Mouse (Mus musculus) T-helper 2 cell (primary cell): ENCODE results near the gene Actn2.

Source experiments
- in situ Hi-C: fragments of 300-600 bp; cut with MboI, MseI; formaldehyde crosslinking; loops from one replicate; pipeline ENCODE4 v1.15.1; 2025; ENCODE audit warnings: high pct_unique_total_duplicates

Gene Actn2

DNA sequence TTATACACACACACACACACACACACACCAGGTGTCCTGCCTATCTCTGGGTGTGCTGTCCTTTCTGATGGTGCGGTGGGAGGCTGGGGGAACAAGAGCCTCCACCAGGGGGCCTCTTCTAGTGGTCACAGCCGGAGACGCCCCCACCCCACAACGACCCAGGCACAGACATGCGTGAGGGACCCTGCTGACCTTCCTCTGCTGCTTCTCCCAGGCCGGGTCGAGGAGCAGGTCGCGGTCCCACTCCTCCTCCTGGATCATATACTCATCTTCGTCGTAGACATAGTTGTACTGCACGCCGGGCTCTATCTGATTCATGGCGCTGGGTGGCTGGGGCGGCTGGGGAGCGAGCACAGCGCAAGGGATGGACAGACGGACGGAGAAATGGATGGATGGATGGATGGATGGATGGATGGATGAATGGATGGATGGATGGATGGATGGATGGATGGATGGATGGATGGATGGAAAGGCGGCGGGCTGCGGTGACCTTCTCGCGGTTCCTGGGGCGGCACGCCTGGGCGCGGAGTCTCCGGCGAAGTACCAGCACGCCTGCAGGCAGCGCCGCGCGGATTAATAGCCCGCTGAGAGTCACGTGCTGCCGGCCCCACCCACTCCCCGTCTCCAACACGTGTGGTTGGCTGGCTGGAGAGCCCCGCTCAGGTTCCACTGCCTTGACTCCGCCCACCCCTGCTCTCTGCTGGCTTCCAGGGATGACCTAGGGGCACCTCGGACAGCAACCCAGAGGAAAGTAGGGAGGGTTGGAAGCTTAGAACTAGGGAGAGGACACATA, at the start of gene Actn2:
Gene Actn2 (minus strand): TSS at position 578 of the 793 bp plus-strand sequence.
- in situ Hi-C loops = loop anchor here (5.0 kb wide), 1 partner anchor 42 kb away; no protein-coding TSS in a partner anchor

DNA sequence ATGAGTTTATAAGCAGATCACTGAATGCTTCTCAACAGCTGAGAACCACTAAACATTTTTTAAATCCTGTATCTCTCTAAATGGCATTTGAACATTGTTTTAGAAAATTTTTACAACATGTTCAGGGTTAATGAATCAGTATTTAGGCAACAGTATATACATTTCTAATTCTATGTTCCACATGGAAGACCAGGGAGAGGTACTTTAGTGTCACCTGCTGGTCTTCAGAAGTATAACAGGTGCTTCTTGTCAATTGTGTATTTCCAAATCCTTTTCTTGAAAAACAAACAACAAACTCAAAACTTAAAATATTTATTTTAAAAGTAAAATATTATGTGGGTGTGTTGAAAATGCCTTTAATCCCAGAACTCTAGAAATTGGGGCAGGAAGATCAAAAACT, 45.7 kb upstream of the Actn2 start:
- in situ Hi-C loops = no loop called here

DNA sequence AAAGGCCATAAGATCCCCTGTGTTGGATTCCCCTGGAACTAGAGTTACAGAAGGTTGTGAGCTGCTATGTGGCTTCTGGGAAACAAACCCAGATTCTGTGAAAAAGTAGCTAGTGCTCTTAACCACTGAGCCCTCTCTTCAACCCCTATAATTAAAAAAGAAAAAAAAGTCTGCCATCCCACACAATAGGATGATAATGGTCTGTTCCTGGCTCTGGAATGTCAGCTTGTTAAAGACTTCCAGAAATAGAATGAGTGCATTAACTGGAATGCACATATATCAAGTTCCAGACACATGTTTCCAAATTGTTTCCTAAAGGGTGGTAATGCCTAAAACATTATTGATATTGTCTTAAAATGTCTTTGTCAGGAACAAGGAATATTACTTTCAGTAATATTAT, 44.2 kb upstream of the Actn2 start:
- in situ Hi-C loops = loop anchor here (5.0 kb wide), 1 partner anchor 42 kb away; the partner anchor contains the start of gene Actn2

DNA sequence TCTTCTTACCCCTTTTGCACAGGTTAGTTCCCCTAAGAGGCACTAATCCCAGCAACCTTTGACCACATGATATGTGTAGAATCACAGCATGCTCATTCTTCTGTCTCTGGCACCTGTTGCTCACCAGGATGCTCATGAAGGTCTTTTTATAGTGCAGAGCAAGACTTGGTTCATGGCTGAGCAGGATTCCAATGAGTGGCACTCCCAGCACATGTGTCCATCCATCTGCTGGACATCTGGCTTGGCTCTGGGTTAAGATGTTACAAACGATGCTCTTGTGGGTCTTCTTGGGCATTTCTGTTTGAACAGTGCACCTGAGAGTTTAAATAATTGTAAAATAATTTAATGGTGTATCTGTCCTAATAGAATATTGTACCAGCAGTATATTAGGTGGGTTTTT, 36.2 kb upstream of the Actn2 start:
- in situ Hi-C loops = no loop called here

DNA sequence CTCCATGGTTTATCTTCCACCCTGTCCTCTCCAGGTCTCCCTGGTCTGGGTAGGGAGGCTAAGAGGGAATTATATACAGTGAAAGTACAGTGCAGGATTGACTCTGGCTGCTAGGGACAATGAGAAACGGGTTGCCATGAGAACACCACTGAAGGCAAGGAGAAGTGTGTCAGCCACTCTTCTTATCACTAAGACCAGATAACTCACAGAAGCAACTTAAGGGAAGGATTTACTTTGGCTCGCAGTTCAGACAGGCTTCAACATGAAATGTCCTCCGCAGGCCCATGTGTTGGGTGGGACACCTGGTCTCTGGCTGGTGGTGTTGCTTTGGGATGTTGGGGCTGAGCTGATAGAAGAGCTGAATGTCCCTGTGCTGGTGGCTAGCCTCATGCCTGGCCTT, 32.2 kb upstream of the Actn2 start:
- in situ Hi-C loops = no loop called here

DNA sequence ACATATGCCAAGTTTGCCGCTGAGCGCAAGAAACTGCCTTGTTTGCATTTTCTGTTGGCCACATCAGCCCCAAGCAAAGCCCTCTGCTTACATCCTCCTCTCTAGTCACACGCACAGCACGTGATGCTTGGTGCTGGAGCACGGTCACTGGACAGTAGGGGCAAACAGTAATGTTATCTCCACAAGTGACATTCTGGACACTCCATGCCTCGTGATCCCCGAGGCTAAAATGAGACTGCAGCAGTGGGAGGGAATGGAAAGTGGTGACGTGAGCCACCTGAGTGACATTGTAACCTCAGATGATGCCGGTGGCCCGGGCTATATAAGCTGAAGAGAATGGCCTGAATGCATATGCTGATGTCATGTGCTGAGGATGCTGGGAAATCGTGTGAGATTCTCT, 29.4 kb upstream of the Actn2 start:
- in situ Hi-C loops = no loop called here

DNA sequence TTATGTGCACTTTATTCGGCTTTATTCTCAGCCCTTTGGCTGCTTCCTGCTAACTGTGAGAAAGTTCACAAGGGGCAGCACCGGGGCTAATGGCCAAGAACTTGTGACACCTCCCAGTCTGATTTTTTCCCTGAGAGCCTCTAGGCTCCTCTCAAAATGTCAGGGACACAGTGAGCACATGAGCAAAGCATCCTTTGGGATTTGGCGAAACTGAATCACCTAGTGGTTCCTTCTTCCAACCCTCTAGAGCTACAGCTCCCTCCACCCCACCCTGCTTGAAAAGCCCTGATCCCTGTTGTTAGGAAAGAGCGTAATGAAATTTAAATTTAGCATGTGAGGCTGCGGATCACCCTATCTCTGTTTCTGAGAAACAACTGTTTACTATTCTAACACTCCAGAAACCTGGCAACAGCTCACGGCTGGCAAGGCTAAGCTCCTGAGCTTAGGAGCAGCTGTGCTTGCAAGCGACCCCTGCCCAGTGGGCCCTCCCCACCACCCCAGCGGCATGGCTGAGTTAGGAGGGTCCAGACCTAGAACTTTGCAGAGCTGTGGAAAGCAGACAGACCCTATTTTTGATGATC, 28.6 kb upstream of the Actn2 start:
- in situ Hi-C loops = no loop called here

DNA sequence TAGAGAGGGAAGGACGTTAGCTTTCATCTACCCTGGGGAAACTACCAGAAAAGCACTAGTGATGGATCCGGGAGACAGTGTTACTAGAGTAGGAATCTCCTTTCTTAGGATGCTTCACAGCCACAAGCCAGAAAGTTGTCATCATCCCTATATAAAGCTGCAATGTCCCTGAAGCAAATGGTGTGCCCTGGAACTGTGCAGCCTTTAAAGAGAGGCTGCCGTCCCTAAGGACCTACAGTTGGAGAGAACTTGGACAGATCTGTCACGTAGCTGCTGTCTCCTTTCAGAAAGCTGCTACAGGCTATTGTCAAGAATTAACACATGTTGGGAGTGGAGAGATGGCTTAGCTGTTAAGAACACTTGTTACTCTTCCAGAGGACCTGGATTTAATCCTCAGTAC, 20.9 kb upstream of the Actn2 start:
- in situ Hi-C loops = no loop called here

DNA sequence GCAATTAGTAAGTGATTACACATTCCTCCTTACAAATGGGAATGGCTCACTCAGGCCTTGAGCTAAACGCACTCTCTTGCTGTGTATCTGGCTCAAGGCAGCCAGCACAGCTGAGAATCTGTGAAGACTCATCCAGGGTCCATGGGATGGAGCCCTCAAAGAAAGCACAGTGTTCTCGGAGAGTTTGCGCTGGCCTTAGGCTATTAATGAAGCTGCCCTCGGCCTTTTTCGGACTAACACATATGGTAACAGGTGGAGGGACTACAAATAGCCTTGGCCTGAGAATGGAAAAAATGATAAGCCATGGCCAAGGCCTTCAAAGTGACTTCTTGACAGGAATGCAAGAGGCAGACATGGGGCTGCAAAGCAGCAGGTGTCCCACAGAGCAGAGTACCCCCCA, 17.0 kb upstream of the Actn2 start:
- in situ Hi-C loops = no loop called here

DNA sequence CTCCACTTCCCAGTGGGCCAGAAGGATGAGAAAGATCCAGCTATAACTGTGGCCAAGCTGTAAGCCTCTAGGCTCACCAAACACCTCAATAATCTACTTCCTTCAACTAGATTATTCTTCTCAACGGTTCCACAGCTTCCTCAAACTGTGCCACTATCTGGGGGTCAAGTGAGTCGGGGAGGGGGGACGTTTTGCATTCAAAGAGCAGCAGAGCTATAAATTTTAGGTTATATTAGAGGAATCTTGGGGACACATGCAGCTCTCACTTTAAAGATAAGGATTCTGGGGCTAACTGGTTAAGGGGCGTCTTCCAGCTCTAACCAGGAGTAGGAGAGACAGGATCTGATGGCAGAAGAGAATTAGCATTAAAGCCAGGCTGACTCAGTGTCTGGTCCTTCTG, 15.6 kb upstream of the Actn2 start:
- in situ Hi-C loops = no loop called here

DNA sequence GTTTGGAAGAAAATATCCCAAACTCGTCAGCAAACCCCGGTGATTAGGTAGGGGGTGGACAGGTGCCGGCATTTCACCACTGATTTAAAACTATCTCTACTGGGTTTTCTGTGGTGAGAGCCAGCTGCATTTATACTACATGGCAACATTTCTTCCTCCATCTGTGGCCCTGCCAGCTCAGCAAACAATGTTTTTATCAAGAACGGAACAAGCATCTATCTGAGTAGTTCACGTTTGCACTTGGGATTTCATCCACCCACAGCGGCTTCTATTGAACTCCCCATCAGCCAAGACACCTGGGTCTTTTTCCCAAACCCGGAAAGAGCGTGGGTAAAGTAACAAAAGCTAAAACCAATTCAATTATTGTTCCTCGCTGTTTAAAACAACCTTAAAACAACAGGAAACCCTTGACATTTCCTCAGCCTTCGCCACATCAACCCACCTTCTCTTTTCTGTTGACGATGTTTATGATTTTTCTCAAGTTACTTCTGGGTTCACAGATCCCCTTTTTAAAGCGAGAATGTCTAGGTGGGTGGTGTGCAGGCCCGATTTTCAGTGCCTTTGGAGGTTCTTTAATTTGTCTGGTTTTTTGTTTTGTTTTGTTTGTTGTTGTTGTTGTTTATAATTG, 8.8 kb upstream of the Actn2 start:
- in situ Hi-C loops = no loop called here

DNA sequence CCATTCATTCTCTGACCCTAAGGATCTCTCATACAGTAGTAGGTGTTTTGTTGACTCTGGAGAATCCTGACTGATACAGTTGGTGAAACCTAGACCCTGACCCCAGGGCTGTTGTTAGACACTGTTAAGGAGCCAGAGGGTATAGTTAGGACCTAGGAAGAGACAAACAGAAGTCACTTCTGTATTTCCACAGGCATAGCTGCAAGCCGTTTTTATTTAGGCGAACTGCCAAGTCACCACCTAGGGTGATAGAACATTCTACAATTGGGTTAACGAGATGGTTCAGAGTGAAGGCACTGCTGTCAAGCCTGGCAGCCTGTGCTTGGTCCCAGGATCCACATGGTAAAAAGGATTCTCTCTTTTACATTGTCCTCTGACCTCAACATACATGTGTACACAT, 6.3 kb upstream of the Actn2 start:
- in situ Hi-C loops = no loop called here

DNA sequence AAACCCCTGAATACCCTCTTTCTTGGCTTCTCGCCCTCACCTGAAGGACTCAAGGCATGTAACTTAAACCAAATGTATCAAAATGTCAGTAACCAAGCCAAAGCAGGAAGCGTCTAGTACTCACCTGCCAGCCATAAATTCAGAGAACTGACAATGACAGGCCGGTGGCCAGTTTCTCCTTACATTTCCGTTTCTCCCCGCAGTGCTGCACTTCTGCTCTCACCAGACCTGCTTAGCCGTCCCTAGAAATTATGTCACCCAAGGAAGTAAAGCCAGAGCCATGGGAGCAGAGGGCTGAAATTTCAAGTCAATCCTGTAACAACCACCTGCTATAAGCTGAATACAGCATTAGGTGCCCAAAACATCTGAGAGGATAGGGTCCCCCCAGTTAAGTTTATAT, 887 bp upstream of the Actn2 start:
- in situ Hi-C loops = loop anchor here (5.0 kb wide), 1 partner anchor 41 kb away; no protein-coding TSS in a partner anchor

DNA sequence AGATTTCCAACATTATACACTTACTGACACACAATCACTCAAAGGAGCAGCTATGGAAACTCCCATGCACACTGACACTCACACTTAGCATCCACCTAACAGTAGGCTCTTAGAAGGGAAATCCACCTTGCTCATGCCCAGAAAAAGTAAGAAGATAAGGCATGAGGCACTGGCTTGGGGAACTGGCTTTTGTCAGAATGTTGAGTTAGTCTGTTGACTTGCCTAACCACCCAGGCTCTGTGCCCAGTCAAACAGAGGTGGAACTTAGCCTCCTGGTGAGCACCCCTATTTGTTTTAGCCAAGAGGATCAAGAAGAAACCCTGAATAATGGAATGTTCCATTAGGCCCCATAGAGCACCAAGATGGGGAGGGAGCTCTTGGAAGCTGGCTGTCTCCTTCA, 1.1 kb downstream of the Actn2 start:
- in situ Hi-C loops = no loop called here

DNA sequence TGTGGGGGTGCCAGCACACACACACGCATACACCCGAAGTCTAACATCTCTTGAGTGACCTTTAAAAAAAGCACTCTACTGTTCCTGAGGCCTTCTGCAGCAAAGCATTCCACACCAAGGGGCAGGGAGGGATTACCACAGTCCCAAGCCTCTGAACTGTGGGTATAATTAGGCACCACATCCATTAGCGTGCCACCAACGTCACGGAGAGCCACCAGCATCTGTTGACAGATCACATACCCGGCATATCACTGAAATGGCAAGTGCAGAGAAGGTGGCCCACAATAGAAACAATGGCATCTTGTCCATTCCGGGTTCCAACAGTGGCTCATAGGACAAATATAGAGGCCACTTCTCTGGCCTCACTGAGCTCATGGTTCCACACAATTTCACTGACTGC, 2.8 kb downstream of the Actn2 start:
- in situ Hi-C loops = no loop called here

DNA sequence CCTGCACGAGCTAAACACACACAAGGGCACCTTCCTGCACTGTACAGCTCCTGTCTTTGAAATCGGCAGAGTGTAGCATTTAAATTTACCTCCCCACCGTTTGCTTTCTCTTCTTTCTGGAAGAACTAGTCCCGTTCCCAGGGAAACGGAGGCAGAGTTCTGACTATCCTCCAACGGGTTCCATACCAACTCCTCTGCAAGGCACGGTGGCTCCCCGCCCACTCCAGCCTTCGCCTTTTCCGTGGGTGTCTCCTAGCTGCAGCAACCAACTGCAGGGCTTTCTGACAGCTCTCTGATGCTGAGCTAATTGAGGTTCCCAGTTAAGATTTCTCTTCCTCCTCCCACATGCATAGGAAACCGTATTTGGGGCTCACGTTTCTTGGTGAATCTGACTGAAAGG, 6.5 kb downstream of the Actn2 start:
- in situ Hi-C loops = no loop called here

DNA sequence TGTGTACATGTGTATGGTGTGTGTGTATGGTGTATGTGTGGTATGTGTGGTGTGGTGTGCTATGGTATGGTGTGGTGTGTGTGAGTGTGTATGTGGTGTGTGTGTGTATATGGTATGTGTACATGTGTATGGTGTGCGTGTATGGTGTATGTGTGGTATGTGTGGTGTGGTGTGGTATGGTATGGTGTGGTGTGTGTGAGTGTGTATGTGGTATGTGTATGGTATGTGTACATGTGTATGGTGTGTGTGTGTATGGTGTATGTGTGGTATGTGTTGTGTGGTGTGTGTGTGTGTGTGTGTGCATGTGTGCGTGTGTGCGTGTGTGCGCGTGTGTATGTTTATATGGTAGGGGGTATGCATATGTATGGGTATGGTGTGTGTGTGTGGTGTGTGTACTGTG, 9.0 kb downstream of the Actn2 start:
- in situ Hi-C loops = no loop called here

DNA sequence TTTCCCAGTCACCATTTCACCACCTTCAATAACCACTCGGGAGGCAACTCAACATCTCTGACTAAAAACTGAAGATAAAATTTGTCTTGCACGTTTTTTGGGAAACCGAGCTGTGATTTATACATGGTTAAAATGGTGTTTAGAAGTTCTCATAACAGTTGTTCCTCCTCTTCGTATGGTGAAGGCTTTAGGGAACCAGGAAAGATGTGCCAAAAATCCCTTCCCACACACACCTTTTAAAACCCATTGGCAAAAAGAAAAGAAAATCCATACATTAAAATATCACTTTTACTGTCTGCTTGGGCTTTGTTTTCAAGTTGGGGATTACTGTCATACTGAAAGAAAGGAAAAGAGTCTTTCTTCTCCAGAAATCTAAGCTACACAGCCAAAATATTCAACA, 12.2 kb downstream of the Actn2 start:
- in situ Hi-C loops = no loop called here

DNA sequence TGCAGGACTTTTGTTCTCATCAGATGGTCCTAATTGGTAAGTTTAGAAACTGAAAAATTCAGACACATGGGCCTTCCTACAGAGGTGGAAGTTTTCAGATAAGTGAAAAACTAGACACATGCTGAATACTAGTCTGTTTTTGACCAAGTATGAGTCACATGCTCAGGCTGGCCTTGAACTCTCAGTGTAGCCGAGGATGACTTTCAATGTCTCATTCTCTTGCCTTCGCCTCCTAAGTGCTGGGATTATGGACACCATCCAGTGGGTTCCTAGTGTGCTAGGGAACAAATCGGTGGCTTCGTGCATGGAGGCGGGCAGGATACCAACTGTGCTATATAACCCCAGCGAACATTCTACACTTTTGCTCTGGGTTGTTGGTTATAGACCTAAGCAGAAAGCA, 13.0 kb downstream of the Actn2 start:
- in situ Hi-C loops = no loop called here

DNA sequence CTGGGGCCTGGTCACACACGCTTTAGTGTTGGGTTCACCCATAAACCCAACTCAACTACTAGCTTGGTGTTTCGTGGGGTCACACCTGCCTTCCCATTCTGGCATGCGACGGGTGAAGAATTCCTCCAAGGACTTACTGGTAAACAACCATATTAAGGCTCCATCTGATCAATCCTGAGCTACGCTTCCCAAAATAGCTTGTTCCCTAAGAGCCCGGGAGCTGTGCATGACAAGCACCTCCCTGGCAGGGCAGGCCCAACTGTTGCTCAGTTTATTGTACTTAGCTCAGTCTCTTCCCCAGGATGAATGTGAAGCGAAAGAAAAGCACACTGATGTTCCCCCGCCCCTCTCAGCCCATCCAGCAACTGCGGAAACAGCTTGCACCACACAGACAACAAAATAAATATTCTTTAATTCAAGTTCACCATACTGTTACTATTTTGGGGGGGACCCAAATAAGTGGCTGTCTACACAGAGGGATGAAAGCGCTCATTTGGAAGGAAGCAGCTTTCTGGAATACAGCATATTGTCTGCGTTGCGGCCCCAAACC, 17.4 kb downstream of the Actn2 start:
- in situ Hi-C loops = no loop called here

DNA sequence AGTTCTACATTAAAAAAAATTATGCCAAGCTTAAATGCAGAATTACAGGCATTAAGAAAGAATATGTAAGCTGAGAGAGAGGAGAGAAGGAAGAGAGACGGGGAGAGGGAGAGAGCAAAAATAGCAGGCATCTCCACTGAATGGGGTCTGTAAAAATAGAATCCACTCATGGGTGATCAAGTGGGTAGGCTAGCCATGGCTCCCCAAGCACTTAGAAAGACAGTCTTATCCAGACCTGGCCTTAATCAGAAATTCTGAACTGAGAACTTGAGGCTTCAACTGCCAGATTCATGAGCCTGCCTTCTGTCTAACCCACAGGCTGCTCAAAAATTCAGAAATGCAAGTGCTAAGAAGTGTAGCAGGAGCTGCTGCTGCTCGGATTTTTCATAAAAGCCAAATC, 20.4 kb downstream of the Actn2 start:
- in situ Hi-C loops = no loop called here

DNA sequence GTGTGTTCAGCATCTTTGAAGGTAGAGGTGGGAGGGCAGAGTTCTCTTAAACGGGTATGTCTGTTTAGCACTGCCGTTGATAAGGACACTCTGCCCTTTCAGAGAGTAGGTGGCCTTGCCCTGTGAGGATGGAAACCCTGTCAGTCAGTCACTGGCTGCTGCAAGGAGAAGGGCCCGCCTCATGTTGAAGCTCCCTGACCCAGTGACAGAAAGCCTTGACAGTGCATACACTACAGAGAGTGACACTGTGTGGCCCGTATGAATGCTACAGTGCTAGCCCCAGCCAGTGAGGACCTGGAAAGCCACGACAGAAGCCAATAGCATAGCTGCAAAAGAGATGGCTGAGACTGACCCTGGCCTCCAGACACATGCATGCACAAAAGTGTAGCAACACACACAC, 22.5 kb downstream of the Actn2 start:
- in situ Hi-C loops = no loop called here
